Mouse (Mus musculus) retina, postnatal 1 day (tissue): ENCODE measurements around the gene Dlx3.

Experiments
- DNase-seq: peaks from one replicate; pipeline ENCODE4 v3.0.0-alpha.2; 2012

Dlx3 gene

DNA sequence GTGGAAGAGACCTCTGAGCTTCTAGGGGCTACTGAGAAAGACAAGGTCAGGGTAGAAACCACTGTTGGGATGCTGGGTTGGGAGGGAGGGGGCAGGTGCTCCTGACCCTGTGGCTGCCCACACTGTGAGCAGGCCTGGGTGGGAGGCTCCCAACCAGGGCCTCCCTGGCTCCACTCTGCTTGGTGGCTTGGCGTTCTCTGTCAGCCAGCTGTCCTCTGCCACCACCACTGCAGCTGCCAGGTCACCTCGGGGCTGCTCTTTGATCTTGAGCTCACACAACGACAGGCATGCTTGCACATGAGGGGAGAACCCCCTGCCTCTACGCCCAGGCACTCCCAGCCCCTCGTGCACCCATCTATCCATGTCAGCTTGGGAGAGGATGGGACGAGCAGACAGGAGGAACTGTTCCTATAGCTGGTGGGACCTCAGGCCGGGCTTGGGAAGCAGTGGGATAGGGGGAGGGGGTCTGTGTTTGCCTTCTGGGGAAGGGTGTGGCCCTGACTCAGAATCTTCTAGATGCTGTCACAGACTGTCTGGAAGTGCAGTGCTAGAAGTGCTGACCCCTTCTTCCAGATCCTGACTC lies 5.5 kb downstream of the Dlx3 start:
- DNase-seq, result peak; percentile 42

DNA sequence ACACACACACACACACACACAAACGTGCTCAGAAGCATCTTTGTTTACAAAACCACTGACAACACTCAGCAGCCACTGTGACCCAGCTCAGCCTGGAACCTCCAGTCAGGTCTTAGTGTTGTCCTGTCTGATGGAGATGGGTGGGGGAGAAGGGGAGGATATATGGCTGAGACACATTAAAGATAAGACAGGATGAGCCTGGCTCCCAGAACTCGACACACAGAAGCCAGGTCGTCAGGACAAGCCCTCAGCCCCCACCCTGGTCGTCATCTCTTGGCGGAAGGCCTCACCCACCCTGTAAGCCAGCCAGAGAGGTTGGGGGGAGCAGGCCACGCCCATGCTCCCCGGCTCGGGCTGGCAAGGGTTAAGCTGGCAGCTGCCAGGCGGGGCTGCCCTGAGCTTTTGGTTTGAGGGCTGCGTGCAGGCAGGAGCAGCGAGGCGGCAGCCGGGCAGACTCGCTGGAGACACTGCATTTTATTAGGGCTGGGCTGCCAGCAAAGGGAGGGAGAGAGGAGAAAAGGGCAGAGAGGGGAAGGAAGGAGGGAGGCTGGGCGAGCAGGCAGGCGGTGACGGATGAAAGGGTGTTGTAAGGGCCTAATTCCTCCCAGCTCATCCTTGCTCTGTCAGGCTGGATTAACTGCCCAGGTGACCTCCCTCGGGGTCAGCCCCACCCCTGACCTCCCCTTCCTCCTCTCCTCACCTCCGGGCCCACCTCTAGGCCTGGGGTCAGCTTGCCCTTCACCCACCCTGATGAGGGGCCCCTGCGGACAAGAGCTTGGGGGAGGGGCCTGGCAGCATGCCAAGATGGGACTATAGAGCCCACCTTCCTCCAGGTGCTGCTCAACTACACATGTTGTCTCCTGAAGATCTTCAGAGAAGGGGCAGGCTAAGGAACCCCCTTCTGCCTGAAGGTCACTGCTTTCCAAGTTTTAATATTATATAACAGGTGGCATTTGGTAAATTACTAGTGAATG lies 6.6 kb downstream of the Dlx3 start:
- peak; percentile 85 for DNase-seq

DNA sequence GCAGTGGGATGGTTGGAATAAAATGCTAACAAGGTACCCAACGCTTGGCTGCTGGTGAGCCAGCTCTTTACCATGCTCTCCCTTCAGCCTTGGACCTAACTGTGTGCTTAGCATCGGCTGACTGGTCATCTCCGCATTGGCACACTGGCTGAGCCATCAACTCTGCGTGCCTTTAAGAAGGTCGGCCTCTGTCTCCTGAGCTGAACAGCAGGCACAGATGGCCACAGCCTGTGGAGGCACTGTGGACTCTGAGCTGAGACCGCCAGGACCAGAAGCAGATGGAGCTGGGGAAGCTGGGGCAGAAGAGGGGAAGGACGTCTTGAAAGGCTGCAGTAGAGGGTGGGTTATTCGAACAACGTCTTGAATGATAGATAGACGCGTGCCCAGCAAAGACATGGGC lies 8.4 kb downstream of the Dlx3 start:
- DNase-seq, result peak; percentile 64

DNA sequence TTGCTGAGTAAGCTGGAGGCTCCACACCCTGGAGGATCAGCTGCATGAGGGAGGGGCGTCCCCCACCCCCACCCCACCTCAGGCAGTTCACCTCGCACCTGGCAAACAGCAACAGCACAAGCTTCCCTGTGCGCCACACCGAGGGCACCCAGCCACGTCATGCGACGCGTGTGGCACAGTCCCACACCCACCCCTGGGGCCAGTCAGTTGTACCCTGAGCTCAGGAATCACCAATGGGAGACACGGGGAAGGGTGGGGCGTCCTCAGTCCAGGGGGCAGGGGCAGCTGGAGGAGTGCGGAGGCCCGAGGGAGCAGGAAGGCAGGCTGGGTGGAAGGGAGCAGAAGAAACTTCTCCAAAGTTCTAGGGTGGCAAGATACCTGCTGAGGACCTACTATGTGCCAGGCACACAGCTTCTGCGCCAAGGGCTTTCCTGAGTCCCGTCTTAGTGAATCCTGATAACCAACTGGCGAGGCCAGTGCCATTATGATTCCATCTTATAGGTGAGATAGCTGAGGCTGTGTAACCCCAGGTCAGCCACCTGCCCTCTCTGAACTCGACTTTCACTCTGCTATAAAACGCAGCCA lies 10.8 kb downstream of the Dlx3 start:
- no peak for DNase-seq

DNA sequence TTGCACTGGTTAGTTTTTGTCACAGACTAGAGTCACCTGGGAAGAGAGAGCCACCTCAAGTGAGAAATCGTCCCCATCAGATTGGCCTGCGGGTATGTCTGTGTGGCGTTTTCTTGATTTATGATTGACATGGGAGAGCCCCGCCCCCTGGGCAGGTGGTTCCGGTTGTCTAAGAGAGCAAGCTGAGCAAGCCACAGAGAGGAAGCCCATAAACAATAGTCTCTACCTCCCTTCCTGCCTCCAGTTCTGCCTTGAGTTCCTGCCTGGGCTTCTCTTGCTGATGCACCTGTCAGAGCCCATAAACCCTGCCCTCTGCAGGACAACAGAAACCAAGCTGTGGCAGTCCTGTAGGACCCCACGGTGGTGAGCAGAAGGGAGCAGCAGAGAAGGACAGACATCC lies 13.4 kb downstream of the Dlx3 start:
- DNase-seq, result no peak

DNA sequence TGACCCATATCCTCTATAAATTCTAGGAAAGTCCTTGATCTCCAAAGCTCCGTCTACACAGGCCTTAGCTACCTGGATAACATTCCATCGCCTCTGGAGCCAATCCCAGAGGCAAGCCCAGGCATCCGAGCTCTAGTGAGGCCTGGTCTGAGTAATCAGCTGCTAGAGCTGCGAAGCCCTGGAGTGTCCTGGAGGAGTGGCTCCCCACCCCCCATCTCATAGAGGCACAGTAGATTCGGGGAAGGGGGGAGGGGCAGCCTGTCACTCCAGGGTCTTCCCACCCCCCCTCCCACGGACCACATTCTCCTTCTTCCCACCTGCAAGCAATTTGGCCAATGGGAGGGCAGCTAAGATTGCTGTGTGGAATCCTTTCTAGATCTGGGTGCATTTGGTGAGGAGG lies 17.4 kb downstream of the Dlx3 start:
- DNase-seq, result peak; percentile 34

DNA sequence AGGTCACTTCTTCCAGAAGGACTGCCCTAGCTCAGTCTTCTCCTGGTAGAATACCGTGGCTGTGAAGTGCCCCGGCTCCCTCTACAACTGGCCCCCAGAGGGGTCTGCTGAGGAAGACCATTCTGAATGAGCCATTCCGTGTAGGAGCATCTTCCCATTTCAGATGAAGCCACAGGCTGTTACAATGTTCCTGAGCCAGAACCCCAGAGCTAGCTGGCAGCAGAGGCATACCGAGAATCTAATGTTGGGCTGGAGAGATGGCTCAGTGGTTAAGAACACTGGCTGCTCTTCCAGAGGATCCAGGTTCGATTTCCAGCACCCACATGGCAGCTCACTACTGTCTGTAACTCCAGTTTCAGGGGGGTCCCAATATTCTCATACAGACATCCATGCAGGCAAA lies 20.0 kb downstream of the Dlx3 start:
- DNase-seq, result no peak

DNA sequence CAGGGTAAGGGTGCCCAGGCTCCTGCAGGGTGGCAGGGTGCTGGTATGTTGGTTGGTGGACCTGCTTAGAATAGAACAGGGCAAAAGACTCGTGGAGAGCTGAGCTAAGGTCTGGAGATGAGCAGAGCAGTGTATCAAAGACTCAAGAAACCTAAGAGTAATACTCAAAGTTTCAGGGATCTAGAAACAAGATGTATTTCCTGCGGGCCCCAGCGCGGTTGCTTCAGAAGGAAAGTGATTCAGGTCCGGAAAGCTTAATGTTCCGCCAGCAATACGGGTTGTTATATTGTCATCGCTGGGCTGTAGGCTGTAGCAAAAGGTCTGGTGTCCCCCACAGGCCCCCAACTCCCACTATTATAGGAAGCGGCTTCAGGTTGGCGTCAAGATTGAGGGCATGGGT lies 22.3 kb downstream of the Dlx3 start:
- no peak for DNase-seq

DNA sequence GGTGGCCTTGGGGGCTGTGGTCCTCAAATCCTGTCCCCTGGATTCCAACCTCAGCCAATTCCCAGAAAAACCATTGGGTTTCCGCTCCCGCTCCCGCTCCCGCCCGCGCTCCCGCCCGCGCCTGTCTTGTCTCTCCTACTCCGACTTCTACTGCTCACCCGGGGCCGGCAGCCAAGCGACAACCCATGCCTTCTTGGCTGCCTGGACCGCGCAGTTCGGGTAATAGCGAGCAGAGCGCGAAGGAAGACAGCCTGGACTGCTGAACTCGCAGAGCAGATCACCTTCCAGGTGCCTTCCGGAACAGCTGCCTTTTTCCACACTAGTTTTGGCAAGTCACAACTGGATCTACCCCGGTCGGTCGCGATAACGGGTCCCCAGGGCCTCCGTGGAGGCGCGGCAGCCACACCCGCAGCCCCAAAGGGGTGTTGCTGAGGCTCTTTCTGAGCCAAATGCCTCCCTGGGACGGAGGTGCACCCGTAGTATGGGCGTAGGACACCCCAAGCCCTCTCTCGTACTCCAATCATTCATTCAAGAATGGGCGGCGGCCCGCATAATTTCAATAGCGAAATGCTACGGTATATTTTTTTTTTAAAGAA lies 23.2 kb downstream of the Dlx3 start:
- peak; percentile 54 for DNase-seq

DNA sequence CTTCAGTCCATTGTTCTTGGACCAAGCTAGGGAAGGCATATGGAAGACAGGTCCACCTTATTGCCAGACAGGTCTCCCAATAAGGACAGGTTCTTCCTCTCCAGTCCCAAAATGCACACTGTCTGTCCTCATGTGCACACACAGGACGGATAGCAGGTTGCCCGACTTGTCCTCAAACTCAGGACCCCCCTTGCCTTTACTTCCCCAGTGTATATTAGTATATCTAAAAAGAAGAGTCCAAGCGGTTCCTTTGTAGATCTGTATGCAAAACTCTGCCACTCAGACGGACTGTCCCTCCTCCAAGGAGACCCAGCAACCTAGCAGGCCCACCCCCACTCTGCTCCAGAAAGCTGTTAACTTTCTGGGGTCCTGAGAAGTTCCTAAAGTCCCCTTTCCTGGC lies 23.7 kb downstream of the Dlx3 start:
- no peak for DNase-seq

DNA sequence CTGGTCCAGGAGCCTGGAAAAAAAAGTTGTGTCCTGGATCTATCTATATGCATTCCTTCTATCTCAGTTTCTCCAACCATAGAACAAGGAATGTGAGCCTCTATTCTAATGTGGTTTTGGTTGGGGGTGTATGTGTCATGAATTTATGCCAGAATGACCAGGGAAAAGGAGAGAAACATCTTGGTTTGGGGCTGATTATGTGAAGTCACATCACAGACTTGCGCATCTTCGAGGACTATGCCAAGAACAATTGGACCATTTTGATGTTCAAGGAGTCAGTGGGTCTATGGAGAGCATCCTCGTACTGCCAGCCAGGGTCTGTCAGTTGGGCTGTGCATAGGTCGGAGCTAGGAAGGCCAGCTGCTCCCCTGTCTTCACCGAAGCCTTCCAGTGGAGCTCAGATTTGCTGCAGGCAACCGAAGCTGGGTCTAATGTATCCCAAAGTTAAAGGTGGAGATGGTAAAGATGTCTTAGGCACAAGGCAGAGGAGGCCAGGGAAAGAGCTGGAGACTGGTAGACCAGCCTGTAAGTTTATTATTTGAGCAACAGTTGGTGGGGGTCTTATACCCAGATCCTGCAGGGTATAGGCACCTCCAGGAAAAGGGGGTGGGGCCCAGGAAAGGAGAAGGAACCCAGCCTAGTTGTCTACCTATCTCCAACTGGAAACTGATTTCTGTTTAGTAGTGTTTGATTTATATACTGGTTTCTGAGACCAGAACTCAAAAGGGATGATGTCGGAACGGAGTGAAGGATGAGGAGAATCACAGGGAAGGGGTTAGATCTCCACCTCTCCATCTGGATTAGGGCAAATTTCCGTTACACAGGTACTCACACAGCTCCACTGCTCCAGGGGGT lies 24.4 kb downstream of the Dlx3 start:
- DNase-seq, result no peak

DNA sequence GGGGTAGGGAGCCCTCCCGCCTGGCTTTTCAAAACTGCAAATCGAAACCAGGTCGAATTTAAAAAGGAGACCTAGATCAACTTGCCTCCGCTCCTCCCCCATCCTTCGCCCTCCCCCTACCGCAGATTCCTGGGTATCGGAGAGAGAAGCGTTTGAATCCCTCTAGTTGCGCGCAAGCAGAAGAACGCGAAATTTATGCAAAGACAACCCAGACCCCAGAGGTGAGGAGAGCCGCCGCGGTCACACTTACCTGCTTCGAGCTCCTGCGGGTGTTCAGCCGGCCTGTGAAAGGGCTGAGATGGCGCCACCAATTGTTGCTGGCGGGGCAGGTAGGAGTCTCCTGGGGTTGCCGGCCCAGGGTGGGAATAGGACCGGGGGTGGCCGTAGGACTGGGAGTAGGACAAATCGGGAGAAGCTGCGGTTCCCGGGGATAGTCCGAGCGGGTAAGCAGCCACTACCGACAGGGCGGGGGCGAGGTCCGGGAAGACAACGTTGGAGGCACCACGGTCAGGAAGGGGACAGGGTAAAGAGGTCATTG lies 25.1 kb downstream of the Dlx3 start:
- no peak for DNase-seq

DNA sequence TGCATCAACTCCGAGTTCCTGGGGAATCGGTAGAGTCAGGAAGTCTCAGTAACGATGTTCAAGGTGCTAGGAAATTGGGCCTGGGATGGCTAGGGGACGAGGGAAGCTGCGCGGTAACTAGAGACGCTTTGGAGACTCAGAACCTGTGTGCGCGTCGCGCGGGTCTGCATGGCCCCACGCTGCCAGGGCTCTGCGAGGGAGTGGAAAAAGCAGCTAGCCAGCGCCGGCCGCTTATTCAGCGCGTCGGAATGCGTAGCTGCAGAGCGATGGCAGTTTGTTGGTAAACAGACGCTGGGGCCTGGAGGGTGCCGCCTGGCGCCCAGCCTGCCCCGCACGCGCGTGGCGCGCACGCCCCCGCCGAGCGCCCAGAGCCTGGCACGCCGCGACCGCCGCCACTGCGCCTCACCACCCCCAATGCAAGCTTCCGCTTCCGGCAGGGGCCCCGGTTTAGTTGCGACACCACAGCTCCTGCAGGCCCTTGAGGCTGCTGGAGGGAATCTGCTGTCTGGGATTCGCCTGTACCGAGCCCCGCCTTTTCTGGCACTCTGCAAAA lies 26.0 kb downstream of the Dlx3 start, which contains the start of gene Dlx4:
TSS of gene Dlx4 (minus strand) at position 413 of the 553 bp plus-strand sequence.
- DNase-seq, result peak; percentile 72

DNA sequence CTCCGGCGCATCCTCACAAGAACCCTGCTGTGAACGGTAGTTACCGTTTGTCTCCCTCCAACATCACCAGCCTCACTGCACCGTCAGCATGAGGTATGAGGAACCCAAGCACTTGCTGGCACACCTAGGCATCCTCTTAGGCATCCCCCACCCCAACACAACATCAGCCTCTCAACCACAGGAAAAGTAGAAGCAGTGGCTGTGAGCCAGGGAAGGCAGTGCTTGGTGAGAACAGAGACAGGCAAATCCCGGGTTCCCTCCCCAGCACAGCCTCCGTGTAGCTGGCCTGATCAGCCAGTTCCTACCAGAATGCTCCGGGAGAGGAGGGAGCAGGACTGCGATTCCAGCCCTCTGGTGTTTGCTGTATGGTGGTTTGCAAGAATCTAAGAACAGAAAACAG lies 28.8 kb downstream of the Dlx3 start:
- DNase-seq, result no peak

DNA sequence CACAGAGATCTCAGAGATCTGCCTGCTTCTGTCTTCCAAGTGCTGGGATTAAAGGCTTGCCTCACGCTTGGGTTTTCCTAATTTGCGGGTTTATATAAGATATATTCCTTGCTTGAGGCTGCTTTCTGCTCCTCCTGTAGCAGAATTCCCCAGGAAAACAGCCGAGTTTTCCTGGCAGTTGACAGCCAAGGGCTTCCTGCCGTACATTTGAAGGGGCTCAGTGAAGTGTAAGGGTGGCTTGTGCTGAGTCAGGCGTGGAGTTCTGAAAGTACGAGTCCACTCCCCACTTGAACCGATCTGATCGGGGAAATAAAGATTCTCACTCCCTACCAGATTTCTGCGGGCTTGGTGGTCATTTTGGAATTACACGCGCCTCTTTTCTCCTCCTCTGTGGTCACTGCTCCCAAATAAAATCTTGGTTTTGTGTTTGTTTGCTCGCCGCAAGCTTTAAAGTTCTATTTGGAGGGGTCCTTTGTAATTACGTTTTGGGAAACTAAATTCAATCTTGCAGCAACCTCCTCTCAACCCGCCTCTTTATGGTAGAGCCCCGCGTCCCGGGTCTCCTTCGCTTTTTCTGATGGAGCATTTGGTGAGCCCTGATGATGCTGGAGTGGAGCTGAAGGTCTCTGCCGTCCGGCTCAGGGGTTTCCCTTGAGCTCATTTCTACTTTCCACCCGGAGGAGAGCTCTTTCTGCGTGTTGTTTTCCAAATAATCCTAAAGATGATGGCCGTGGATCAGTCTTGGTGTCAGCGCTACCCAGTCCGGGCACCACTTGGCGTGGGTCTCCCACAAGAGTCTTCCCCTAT lies 29.7 kb downstream of the Dlx3 start:
- no peak for DNase-seq

DNA sequence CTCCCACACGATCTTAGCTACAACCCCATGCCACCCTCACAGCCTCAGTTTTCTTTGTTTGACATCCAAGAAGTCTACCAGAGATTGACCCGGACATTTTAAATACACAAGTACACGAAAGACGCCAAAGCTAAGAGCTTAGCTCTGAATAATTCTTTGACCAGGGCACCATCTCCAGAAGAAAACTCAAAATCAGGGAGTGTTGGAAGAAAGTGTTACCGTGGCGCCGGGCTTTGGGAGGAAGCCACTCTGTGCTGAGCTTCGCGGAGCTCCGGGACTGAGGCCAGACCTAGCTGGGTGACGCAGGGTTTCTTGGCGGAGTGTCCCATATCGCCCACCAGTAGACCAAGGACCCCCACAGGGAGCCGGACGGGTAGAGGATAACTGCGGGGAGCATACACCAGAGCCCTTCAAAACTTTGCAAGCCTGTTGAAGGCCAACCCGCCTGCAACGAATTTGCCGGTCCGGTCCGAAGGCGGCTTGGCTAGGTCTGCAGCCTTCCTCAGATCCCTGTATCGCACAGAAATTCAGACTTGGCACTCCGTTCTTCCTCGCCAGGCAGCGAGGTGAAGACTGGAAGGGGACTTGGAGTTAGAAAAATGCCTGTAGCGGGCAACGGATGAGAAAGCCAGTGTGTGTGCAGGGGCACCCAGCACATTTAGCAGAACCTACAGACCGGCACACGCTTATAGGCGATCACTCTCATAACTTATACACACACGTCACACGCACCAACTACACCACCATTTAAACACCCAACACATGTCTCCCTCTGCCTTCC lies 30.5 kb downstream of the Dlx3 start:
- DNase-seq, result no peak

DNA sequence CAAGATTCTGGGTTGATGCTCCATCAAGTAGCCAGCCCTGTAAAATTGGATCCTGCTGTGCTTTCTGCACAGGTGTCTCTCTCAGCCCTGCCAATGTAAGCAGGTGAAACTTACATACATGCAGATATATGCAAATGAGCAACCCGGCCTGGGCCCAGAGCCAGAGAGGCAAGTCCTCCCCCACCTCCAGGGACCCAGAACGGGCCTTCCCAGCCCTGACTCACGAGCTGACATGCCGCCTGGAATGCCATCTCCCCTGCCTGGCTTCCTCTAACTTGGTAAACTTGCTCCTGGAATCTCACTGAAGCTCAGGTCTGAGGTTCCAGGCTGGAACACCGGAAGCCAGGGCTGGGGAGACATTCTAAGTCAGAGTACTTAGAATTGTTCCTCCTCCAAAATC lies 33.2 kb downstream of the Dlx3 start:
- no peak for DNase-seq

DNA sequence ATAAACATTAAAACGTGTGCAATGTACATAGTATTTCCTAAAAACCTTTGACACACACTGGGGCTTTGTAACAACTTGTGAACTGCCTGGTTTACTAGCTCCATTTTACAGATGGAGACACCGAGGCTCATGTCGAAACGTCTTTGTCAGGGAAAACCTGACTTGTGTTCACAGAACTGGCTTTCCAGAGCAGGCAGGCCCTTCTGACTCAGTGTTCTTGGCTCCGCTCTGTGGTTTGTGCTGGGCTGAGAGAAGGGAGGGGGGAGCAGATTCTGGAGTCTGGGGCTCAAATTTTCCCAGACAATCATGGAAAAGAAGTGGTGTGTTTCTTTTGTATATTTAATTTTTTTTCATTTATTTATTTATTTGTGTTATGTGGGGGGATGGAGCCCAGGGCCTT lies 33.8 kb downstream of the Dlx3 start:
- DNase-seq, result no peak

DNA sequence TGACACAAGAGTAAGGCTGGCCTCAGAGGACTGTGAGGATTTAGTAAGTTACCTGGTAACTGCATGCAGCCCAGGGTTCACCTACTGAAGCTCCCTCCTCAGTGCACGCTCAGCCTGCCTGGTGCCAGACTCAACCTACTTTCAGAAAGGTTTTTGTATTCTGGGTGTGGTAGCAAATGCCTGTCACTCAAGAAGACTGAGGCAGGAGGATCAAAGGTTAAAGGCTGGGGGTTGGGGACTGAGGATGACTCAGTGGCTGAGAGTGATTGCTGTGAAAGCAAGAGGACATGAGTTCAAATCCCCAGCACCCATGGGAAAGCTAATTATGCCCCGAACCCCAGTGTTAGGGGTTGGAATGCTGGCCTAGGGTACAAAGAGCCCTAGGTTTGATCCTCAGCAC lies 35.6 kb downstream of the Dlx3 start:
- DNase-seq, result no peak

DNA sequence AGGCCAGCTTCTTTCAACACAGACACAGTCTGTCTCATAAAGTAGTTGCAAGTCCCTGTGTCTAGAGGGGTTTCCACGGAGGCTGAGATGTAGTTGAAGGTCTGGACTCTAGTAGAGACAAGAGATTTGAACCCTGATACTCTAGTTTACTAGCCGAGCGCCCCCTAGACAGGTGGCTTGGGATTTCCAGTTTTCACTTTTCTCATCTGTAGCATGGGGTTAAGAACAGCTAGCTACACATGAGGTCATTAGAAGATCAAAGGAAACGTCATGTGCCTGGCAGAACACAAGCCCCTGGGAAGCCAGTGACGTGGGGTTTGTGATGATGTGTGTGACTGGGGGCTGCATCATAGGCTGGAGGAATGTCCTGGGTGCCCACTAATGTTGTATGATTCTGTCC lies 37.4 kb downstream of the Dlx3 start:
- DNase-seq, result no peak
